Mouse (Mus musculus): ENCODE measurements at regions not wholly inside any gene's neighbourhood (a gene's known extent, or its start where the extent isn't known, plus 50 kb on each side); places are given as distances from the start of the nearest gene placed in this dataset.

GRCm38 (mm10) chr8:54392866-54393265 lies 136.5 kb upstream of the Asb5 start:
- TF ChIP-seq CTCF (IDR thresholded peaks at IDR 0.05; ENCODE audit: control insufficient read depth, insufficient read depth, insufficient read length) (no peak), CEBPB (IDR thresholded peaks at IDR 0.05; ENCODE audit: low read depth) (no peak), MAX (IDR thresholded peaks at IDR 0.05) (no peak), MYOD1 (IDR thresholded peaks at IDR 0.05; ENCODE audit: control insufficient read depth, insufficient read length, low read depth) (no peak), MYOG (IDR thresholded peaks at IDR 0.05; ENCODE audit: control insufficient read depth, extremely low read depth, insufficient read length) (no peak), USF1 (IDR thresholded peaks at IDR 0.05; ENCODE audit: low read depth) (no peak)

All from C2C12 (cell line).